Mouse (Mus musculus) erythroblast, embryonic 14.5 days (primary cell): ENCODE measurements at regions not wholly inside any gene's neighbourhood (a gene's known extent, or its start where the extent isn't known, plus 50 kb on each side); places are given as distances from the start of the nearest gene placed in this dataset.

Experiments
- GATA1 ChIP-seq: IDR thresholded peaks from 2 replicates; pipeline ENCODE4 v1.6.1; 2012; ENCODE audit warnings: low read length, inconsistent platforms, mixed read lengths
- TAL1 ChIP-seq: IDR thresholded peaks from 3 replicates; pipeline ENCODE4 v1.6.1; 2012; ENCODE audit warnings: low read length, inconsistent platforms, mixed read lengths

- TF ChIP-seq GATA1 (no peak), TAL1 (no peak)
These were observed 113.8 kb downstream of the Lmo4 start for GRCm38 (mm10) chr3:144091231-144091630.
